Mouse (Mus musculus): Measurements from ENCODE around the gene Gid8. TPM values are rescaled to one million over a fixed set of nuclear protein-coding genes. Genes with fewer than 3 reads are reported as not detected.
A peak's percentile ranks its signal among the peaks of the same experiment; 100 is the strongest.

The Gid8 gene
- polyA plus RNA-seq, 1 experiment from 2014 or later: 53.4 TPM

DNA sequence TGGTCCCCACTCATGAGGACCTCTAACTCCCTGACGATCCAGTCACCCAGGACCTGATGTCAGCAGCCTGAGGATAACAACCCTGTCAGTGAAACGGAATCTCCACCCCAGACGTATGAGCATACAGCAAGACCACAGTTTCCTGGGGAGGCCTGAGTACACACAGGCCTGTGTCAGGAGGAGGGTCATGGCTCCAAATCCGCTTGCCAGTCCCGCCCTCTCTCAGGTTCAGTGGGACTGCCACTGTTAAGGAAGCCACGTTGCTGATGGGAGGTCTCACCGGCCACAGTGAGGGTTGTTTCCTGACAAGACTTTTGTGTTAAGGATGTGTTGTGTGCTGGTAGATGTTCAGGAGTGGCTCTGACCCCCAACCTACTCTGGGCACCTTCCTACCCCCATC, 31.5 kb downstream of the Gid8 start:
- Histone ChIP-seq H3K9me3 (replicated peaks) (no peaks in the 10 kb centered on the region), H3K36me3 (no peaks in the 10 kb centered on the region), H3K4me1 (no peaks in the 10 kb centered on the region), H3K27ac (no peak overlapping the region), H3K4me3 (no peak overlapping the region), H3K27me3 (ENCODE audit: low read depth, poor library complexity, severe bottlenecking) (peaks cover 7% of the 10 kb centered on the region; the same call in 1 of the 2 replicates)
- DNase-seq (ENCODE audit: low spot score): no peak
- WGBS: 84% methylated on average over 7 of the region's 7 CpGs

GRCm38 (mm10) chr2:180742820-180743219, 32.9 kb downstream of the Gid8 start:
- H3K36me3 ChIP-seq: no peaks in the 10 kb centered on the region
- no peak overlapping the region for H3K4me3 ChIP-seq
- no peaks in the 10 kb centered on the region for H3K4me1 ChIP-seq
- 85% methylated on average over 6 of the region's 6 CpGs for WGBS
- no peak for DNase-seq (ENCODE audit: low spot score)
- no peak overlapping the region for H3K27ac ChIP-seq
- H3K27me3 ChIP-seq (ENCODE audit: low read depth, poor library complexity, severe bottlenecking): peaks cover 7% of the 10 kb centered on the region; the same call in 1 of the 2 replicates
- H3K9me3 ChIP-seq (replicated peaks): no peaks in the 10 kb centered on the region

DNA sequence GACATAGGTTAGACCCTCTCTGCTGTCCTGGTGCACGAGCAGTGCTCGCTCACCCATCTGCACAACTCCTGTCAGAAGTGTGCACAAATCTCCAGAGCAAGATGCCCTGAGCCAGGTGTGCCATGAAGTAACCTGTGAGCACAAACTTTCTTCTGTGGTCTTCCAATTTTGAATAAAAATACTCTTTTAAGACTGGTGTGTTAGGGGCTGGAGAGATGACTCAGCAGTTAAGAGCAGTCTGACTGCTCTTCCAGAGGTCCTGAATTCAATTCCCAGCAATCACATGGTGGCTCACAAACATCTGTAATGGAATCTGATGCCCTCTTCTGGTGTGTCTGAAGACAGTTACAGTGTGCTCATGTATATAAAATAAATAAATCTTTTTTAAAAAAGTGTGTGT, 33.4 kb downstream of the Gid8 start:
- WGBS: 96% methylated on average over 2 of the region's 2 CpGs
- no peaks in the 10 kb centered on the region for H3K9me3 ChIP-seq (replicated peaks)

DNA sequence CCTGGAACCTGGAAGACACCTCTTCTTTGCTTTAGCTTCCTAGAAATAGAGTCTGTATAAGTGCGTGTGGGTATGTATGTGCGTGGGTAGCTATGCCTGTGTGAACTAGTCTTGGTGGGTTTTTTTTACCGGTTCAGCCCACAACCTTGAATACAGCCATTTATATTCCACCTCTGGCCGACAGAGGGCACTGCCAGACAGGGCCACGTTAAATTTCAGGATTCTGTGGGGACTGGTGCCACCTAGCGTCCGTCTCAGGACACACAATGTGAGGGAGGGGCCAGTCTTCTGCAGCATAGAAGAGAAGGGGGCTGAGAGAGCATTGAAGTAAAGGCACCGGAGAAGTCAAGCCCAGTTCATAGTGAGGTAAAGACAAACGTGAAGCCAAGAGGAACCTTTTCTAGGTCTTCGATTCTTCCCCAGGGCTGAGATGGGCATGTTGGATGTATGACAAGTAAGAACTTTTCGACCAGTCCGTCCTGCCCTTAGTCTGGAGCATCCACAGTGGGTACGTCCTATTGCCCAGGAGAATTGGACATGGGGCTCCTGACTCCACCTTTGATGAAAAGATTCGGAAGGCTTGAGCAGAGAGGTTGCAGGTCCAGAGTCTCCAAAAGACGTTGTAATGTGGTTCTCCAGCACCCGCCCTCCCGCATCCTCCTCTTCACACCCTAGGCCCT, 35.5 kb downstream of the Gid8 start:
- peak; percentile 90 for DNase-seq (ENCODE audit: low spot score)
- Histone ChIP-seq H3K27ac (no peak overlapping the region), H3K9me3 (replicated peaks) (no peaks in the 10 kb centered on the region), H3K4me1 (no peaks in the 10 kb centered on the region), H3K4me3 (no peak overlapping the region), H3K36me3 (no peaks in the 10 kb centered on the region), H3K27me3 (ENCODE audit: low read depth, poor library complexity, severe bottlenecking) (peaks cover 7% of the 10 kb centered on the region; the same call in 1 of the 2 replicates)
- WGBS: 37% methylated on average over 17 of the region's 17 CpGs

More for the DNA sequence above, 33.4 kb downstream of the Gid8 start:
- H3K36me3 ChIP-seq: no peaks in the 10 kb centered on the region
- H3K27me3 ChIP-seq (ENCODE audit: low read depth, poor library complexity, severe bottlenecking): peaks cover 7% of the 10 kb centered on the region; the same call in 1 of the 2 replicates
- no peak for DNase-seq (ENCODE audit: low spot score)
- no peak overlapping the region for H3K27ac ChIP-seq
- no peak overlapping the region for H3K4me3 ChIP-seq
- H3K4me1 ChIP-seq: no peaks in the 10 kb centered on the region

GRCm38 (mm10) chr2:180746569-180747192, 36.8 kb downstream of the Gid8 start:
- no peak for DNase-seq (ENCODE audit: low spot score)
- WGBS: 45% methylated on average over 5 of the region's 5 CpGs
- peaks cover 7% of the 10 kb centered on the region; the same call in 1 of the 2 replicates for H3K27me3 ChIP-seq (ENCODE audit: low read depth, poor library complexity, severe bottlenecking)
- H3K4me1 ChIP-seq: no peaks in the 10 kb centered on the region
- no peaks in the 10 kb centered on the region for H3K36me3 ChIP-seq
- no peak overlapping the region for H3K4me3 ChIP-seq
- no peak overlapping the region for H3K27ac ChIP-seq
- H3K9me3 ChIP-seq (replicated peaks): no peaks in the 10 kb centered on the region

DNA sequence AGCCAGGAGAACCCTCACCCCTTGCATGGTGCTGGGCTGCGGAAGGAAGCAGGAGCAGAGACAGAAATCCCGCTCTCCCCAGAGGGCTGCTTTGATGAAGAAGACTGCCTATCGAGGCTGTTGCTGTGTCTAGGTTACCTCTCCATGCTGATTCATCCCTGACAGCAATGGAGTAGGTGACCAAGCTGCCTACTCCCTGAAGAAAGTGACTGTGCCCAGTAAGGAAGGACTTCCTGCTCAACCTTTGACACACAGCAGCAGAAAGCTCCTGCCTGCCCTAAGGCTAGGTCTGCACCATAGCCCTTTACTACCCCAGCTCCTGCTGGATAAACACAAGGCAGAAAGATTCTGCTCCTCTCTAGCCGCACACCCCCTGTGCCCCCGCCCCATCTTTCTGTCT, 39.0 kb downstream of the Gid8 start:
- H3K27ac ChIP-seq: no peak overlapping the region
- no peak for DNase-seq (ENCODE audit: low spot score)
- no peaks in the 10 kb centered on the region for H3K9me3 ChIP-seq (replicated peaks)
- H3K27me3 ChIP-seq (ENCODE audit: low read depth, poor library complexity, severe bottlenecking): peaks cover 7% of the 10 kb centered on the region; the same call in 1 of the 2 replicates
- WGBS: 53% methylated on average over 5 of the region's 5 CpGs
- H3K4me3 ChIP-seq: no peak overlapping the region
- H3K36me3 ChIP-seq: no peaks in the 10 kb centered on the region
- no peaks in the 10 kb centered on the region for H3K4me1 ChIP-seq

DNA sequence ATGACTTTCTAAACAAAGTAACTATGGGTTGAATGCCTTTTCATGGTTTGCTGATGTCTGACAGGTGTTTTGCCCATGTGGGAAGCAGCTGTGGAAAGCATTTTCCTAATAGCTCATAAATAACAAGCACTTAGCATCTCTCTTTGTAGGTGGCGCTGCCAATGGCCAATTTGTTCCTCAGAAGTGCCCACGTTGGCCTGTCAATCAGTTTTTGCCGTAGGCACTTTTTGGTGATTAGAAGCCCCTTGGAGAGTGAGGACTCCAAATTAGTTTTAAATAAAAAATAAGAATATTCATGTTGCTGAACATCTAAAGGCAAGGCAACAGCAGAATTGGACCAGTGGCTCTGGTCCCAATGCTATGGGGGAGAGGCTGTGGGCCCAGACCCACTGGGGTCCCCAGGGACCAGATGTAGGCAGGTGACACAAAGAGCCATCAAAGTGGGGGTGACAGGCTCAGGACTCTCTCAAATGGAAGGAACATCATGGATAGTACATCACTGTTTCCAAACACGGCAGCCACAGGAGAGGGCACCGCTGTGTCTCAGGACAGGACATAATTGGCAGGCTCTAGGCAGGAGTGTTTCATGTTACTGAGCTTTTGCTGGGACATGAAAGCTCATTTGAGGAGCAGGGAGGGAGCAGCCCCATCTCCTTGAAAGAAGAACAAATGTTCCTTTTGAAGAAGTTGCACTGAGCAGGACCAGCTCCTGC, 45.2 kb downstream of the Gid8 start:
- no peak overlapping the region for H3K27ac ChIP-seq
- no peaks in the 10 kb centered on the region for H3K4me1 ChIP-seq
- no peaks in the 10 kb centered on the region for H3K9me3 ChIP-seq (replicated peaks)
- no peak for DNase-seq (ENCODE audit: low spot score)
- no peaks in the 10 kb centered on the region for H3K36me3 ChIP-seq
- WGBS: 73% methylated on average over 5 of the region's 5 CpGs
- H3K4me3 ChIP-seq: no peak overlapping the region
- peaks cover 8% of the 10 kb centered on the region; the same call in 1 of the 2 replicates for H3K27me3 ChIP-seq (ENCODE audit: low read depth, poor library complexity, severe bottlenecking)

- Histone ChIP-seq H3K4me1 (no peaks in the 10 kb centered on the region), H3K27ac (no peak overlapping the region), H3K27me3 (ENCODE audit: low read depth, poor library complexity, severe bottlenecking) (peaks cover 8% of the 10 kb centered on the region; the same call in 1 of the 2 replicates), H3K4me3 (no peak overlapping the region), H3K9me3 (replicated peaks) (no peaks in the 10 kb centered on the region), H3K36me3 (no peaks in the 10 kb centered on the region)
- 2% methylated on average over 8 of the region's 8 CpGs for WGBS
- peak; percentile 89 for DNase-seq (ENCODE audit: low spot score)
Measured at GRCm38 (mm10) chr2:180755896-180756295, 46.0 kb downstream of the Gid8 start.

GRCm38 (mm10) chr2:180756786-180757185, 46.9 kb downstream of the Gid8 start:
- peaks cover 8% of the 10 kb centered on the region; the same call in 1 of the 2 replicates for H3K27me3 ChIP-seq (ENCODE audit: low read depth, poor library complexity, severe bottlenecking)
- WGBS: 34% methylated on average over 2 of the region's 2 CpGs
- DNase-seq (ENCODE audit: low spot score): no peak

GRCm38 (mm10) chr2:180758513-180759263, 48.8 kb downstream of the Gid8 start:
- no peaks in the 10 kb centered on the region for H3K9me3 ChIP-seq (replicated peaks)
- no peak overlapping the region for H3K27ac ChIP-seq
- peaks cover 8% of the 10 kb centered on the region; the same call in 1 of the 2 replicates for H3K27me3 ChIP-seq (ENCODE audit: low read depth, poor library complexity, severe bottlenecking)
- DNase-seq (ENCODE audit: low spot score): no peak
- H3K4me1 ChIP-seq: no peaks in the 10 kb centered on the region
- no peaks in the 10 kb centered on the region for H3K36me3 ChIP-seq
- no peak overlapping the region for H3K4me3 ChIP-seq
- WGBS: 60% methylated on average over 15 of the region's 15 CpGs

More at GRCm38 (mm10) chr2:180756786-180757185, 46.9 kb downstream of the Gid8 start:
- Histone ChIP-seq H3K9me3 (replicated peaks) (no peaks in the 10 kb centered on the region), H3K27ac (no peak overlapping the region), H3K36me3 (no peaks in the 10 kb centered on the region), H3K4me1 (no peaks in the 10 kb centered on the region), H3K4me3 (no peak overlapping the region)

DNA sequence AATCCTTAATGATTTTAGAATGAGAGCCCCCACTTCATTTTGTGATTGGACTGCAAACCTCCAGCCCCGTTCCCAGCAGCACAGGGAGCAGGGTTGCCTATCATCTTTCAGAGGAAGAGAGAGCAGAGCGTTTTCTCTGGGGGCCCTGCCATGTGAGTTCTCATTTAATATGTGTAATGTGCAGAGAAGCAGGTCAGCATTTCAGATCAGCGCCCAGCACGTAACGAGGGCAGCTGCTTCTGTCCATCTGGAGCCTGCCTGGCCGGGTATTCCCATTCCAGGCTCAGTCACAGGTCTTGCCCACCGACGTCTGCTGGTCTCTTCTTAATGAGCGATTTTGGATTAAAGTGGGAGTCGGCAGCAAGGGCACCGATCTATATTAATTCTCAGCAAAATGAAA, 55.1 kb downstream of the Gid8 start:
- DNase-seq (ENCODE audit: low spot score): no peak

GRCm38 (mm10) chr2:180765713-180766112, 55.8 kb downstream of the Gid8 start:
- H3K36me3 ChIP-seq: no peaks in the 10 kb centered on the region
- H3K9me3 ChIP-seq (replicated peaks): no peaks in the 10 kb centered on the region
- 80% methylated on average over 7 of the region's 7 CpGs for WGBS
- H3K27me3 ChIP-seq (ENCODE audit: low read depth, poor library complexity, severe bottlenecking): peaks cover 17% of the 10 kb centered on the region; the same call in 1 of the 2 replicates
- no peak overlapping the region for H3K27ac ChIP-seq
- H3K4me3 ChIP-seq: no peak overlapping the region
- no peaks in the 10 kb centered on the region for H3K4me1 ChIP-seq
- no peak for DNase-seq (ENCODE audit: low spot score)

More for the DNA sequence above, 55.1 kb downstream of the Gid8 start:
- H3K36me3 ChIP-seq: no peaks in the 10 kb centered on the region
- H3K27me3 ChIP-seq (ENCODE audit: low read depth, poor library complexity, severe bottlenecking): peaks cover 10% of the 10 kb centered on the region; the same call in 1 of the 2 replicates
- H3K4me1 ChIP-seq: no peaks in the 10 kb centered on the region
- no peaks in the 10 kb centered on the region for H3K9me3 ChIP-seq (replicated peaks)
- H3K27ac ChIP-seq: no peak overlapping the region
- 79% methylated on average over 11 of the region's 11 CpGs for WGBS
- H3K4me3 ChIP-seq: no peak overlapping the region

Data from limb, embryonic 10.5 days (tissue).